Mouse (Mus musculus) limb, embryonic 15.5 days (tissue): Measurements from ENCODE around the gene Hoxa7. TPM values are rescaled to one million over a fixed set of nuclear protein-coding genes. Genes with fewer than 3 reads are reported as not detected.

ENCODE experiments used
- ATAC-seq: fragments of 200-750 bp; cut with Nextera tagmentation; 2 replicates; pipeline ENCODE4 v1.8.0; 2017; ENCODE audit warnings: low read depth, moderate TSS enrichment; ENCODE audit not compliant: insufficient number of reproducible peaks, low FRiP score, low TSS enrichment
- H3K27ac ChIP-seq: fragments of 300-500 bp; sonication (generic); 2 replicates; pipeline ENCODE4 v1.5.1; 2015; ENCODE audit warnings: moderate library complexity, mild to moderate bottlenecking, inconsistent platforms
- H3K27me3 ChIP-seq: fragments of 300-500 bp; sonication (generic); 2 replicates; pipeline ENCODE4 v1.6.1; 2015; ENCODE audit warnings: inconsistent platforms
- H3K36me3 ChIP-seq: fragments of 300-500 bp; sonication (generic); 2 replicates; pipeline ENCODE4 v1.6.1; 2015; ENCODE audit warnings: inconsistent platforms
- H3K4me1 ChIP-seq: fragments of 300-500 bp; sonication (generic); 2 replicates; pipeline ENCODE4 v1.6.1; 2015; ENCODE audit warnings: inconsistent platforms
- H3K4me2 ChIP-seq: fragments of 300-500 bp; sonication (generic); 2 replicates; pipeline ENCODE4 v1.6.1; 2015; ENCODE audit warnings: mild to moderate bottlenecking, inconsistent platforms
- H3K4me3 ChIP-seq: fragments of 300-500 bp; sonication (generic); 2 replicates; pipeline ENCODE4 v1.5.1; 2015; ENCODE audit warnings: mild to moderate bottlenecking, inconsistent platforms
- H3K9ac ChIP-seq: fragments of 300-500 bp; sonication (generic); 2 replicates; pipeline ENCODE4 v1.6.1; 2015; ENCODE audit warnings: inconsistent platforms
- H3K9me3 ChIP-seq: fragments of 300-500 bp; sonication (generic); 2 replicates; pipeline ENCODE4 v1.6.1; 2016; ENCODE audit warnings: inconsistent platforms
- WGBS: fragments of 180-500 bp; shearing (Covaris S2); methylation state at CpG from one replicate; pipeline ENCODE4 v1.1.7; 2015; 5-methylcytosine and 5-hydroxymethylcytosine counted together
- microRNA counts: library from miRNA; unstranded; fragments of <30 nt; microRNA quantifications from one replicate; lab custom pipeline; 2016
- microRNA-seq: library from miRNA; unstranded; fragments of <30 nt; microRNA quantifications from one replicate; pipeline ENCODE4, GENCODE M21; 2016
- polyA plus RNA-seq: library from polyadenylated mRNA; unstranded; fragments of >200 nt; fragmentation: Nextera tagmentation; extraction: Ambion mirVana; gene quantifications from 2 replicates; pipeline ENCODE4 v1.2.1, GENCODE M21; 2015

Hoxa7 gene
- polyA plus RNA-seq, 1 experiment from 2014 or later: 12.0 TPM

DNA sequence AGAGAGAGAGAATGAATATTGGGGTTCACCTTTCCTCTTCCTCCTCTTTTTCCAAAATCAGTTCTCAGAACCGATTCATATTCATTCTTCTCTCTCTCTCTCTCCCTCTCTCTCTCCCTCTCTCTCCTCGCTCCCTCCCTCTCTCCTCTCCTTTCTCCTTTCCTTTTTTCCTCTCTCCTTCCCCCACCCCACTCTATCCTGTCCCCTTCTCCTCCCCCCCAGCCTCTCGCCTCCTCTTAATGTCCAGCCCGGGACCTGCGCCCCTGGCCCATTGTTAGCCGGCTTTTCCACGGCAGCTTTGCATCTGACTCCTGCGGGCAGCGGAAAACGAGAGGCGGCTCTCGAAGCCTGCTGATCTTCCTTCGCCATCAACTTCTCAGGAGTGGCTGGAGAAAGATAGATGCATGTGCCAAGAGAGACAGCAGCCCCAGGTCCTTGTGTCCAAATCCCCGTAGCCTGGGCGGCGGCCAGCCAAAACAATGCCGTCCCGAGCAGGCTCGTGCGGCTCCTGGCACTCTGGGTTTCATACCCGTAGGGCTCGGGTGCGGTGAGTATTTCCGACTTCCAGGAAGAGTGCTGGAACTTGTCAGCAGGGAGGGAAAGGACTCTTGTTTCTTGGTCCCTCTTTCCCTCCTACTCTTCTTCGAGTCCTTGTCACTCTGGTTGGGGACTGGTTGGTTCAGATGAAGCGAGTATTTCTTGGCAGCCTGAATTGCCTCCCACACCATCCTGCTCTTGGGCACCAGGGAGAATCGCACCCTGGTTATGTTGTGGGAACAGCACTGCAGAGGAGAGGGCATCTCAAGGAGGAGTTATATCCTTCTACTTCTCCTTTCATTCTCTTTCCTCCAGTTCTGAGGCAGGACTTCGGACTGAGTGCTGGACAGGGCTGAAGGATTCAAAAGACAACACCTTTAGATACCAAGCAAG lies 55.9 kb downstream of the Hoxa7 start:
- Histone ChIP-seq H3K9me3 (no peaks in the 10 kb centered on the region), H3K9ac (no peak overlapping the region), H3K4me2 (peak overlapping the region; percentile 40; the same call in 1 of the 2 replicates), H3K4me1 (peaks cover 32% of the 10 kb centered on the region), H3K27ac (no peak overlapping the region), H3K36me3 (peaks cover 5% of the 10 kb centered on the region; the same call in 1 of the 2 replicates), H3K4me3 (no peak overlapping the region), H3K27me3 (peaks cover 81% of the 10 kb centered on the region)
- 16% methylated on average over 28 of the region's 28 CpGs for WGBS
- ATAC-seq: no peak

DNA sequence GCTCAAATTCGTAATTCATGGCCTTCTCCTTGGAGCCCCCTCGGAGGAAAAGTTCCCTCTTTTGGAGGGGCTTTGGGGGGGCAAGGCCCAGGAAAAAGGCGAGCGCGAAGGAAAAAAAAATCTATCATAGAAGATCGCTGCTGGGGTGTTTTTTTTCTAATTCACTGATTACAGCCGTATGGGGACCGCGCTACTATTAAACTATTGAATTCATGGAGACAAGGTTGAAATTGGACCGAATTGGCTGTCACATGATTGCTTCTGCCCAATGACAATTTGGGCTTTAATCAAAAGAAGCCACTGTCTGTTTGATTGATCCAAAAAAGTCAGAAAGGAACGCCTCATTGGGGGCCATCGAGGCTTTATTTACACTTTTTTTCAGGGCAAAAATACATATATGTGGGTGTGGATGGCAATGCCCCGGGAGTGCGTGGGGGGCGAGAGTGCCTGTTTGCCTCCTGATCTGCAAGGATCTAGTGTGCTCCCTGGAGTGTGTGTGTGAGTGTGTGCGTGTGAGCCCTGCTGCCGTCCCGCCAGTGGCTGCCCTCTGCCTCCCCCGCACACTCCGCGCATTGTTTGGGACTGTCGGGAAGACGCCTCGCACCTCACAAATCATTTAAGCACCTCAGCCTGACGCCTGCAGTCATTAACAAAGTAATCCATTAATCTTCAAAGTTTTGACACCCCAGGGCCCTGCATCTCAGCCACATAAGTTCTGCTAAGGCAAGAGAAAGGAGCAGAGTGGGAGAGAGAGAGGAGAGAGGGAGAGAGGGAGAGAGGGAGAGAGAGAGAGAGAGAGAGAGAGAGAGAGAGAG lies 56.8 kb downstream of the Hoxa7 start, which contains the start of gene Hoxa2:
Hoxa2 (minus strand) TSS at position 206 of the 815 bp plus-strand sequence.
- Histone ChIP-seq H3K9ac (no peak within 1 kb of the TSS), H3K4me3 (peak within 1 kb of the TSS; percentile 30), H3K4me2 (peak within 1 kb of the TSS; percentile 40), H3K4me1 (peaks cover 36% of the 10 kb centered on the region), H3K9me3 (no peaks in the 10 kb centered on the region), H3K27ac (no peak within 1 kb of the TSS), H3K27me3 (peaks cover 75% of the 10 kb centered on the region), H3K36me3 (peaks cover 1% of the 10 kb centered on the region; the same call in 1 of the 2 replicates)
- no peak for ATAC-seq
- WGBS: 5% methylated on average over 25 of the region's 25 CpGs

MicroRNAs encoded within 50 kb of the gene (microRNA counts, 519-probe panel; counts per million panel counts)
- 4,086 counts per million, percentile 93 among the panel's probes with 10 or more counts for microRNA mmu-miR-196b (lab: Ali Mortazavi, UCI)

Small RNA genes lying within 50 kb of the gene (microRNA-seq; reads per million reads assigned to microRNA genes)
- gene Mir196b: 48,091 reads per million, percentile 98 among the genes with 10 or more reads in this experiment

Other genes with a start within 250 kb of the Hoxa7 start
- 18.7 and 18.8 TPM in 2 replicates for gene Skap2, start 209.3 kb downstream of the Hoxa7 start, polyA plus RNA-seq
- gene Hoxa1, start 63.5 kb downstream of the Hoxa7 start, polyA plus RNA-seq: 0.52 and 0.68 TPM in 2 replicates
- 0.59 and 0.76 TPM in 2 replicates for gene Hoxa2, start 57.0 kb downstream of the Hoxa7 start, polyA plus RNA-seq
- gene 5730596B20Rik, start 44.4 kb downstream of the Hoxa7 start, polyA plus RNA-seq: 0.10 and 0.26 TPM in 2 replicates
- 0.52 and 0.63 TPM in 2 replicates for gene Hoxa4, start 30.1 kb downstream of the Hoxa7 start, polyA plus RNA-seq
- 1.7 and 2.1 TPM in 2 replicates for gene Hoxa5, start 17.3 kb downstream of the Hoxa7 start, polyA plus RNA-seq
- 0.41 and 1.1 TPM in 2 replicates for gene Hoxa6, start 13.1 kb downstream of the Hoxa7 start, polyA plus RNA-seq
- 2.2 and 2.5 TPM in 2 replicates for gene Hoxa3, start 8.5 kb downstream of the Hoxa7 start, polyA plus RNA-seq
- 0.70 TPM in 1 of 2 replicates, not detected in the other for gene Gm28308, start 8.5 kb downstream of the Hoxa7 start, polyA plus RNA-seq
- gene Hoxa9, start 9.2 kb upstream of the Hoxa7 start, polyA plus RNA-seq: 30.8 and 34.0 TPM in 2 replicates
- 86.8 and 108 TPM in 2 replicates for gene Hoxa10, start 19.0 kb upstream of the Hoxa7 start, polyA plus RNA-seq
- 23.3 and 33.4 TPM in 2 replicates for gene Hoxa11, start 24.0 kb upstream of the Hoxa7 start, polyA plus RNA-seq
- 11.0 and 17.4 TPM in 2 replicates for gene Hoxa13, start 39.0 kb upstream of the Hoxa7 start, polyA plus RNA-seq
- gene Evx1, start 91.6 kb upstream of the Hoxa7 start, polyA plus RNA-seq: 0.19 and 0.59 TPM in 2 replicates